Mouse (Mus musculus): ENCODE measurements around the gene Ptprg. TPM values are rescaled to one million over a fixed set of nuclear protein-coding genes. Genes with fewer than 3 reads are reported as not detected.
A peak's percentile ranks its signal among the peaks of the same experiment; 100 is the strongest.

Gene Ptprg
- polyA plus RNA-seq, 1 experiment from 2014 or later, result 26.5 TPM

DNA sequence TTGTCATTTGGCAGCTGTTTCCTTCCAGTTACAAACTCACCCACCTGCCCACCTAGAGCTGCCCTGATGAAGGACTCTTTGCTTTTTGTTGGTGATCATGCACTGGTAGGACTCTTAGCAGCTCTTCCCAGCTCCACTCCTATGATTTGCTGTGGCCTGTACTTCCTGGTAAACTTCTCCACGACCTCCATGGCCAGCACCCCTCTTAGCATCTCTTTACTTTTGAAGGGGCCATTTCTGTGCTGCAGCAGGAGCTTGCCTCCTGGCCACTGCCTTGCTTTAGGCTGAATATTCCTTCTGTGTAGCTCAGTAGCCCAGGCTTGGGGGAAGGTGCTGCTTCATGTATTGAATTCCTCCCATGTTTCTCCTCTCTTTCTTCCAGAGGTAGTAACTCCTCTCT, 517.0 kb downstream of the Ptprg start:
- Histone ChIP-seq H3K27me3 (ENCODE audit: control insufficient read depth, insufficient read depth, low read depth, low read length) (no peaks in the 10 kb centered on the region), H3K27ac (ENCODE audit: low read length) (no peak overlapping the region), H3K9ac (ENCODE audit: low read length) (no peak overlapping the region), H3K4me2 (ENCODE audit: low read depth, low read length) (no peak overlapping the region), H3K4me3 (ENCODE audit: low read length) (no peak overlapping the region), H3K4me1 (replicated peaks; ENCODE audit: control insufficient read depth, insufficient read depth, low read length) (no peaks in the 10 kb centered on the region), H3K9me3 (ENCODE audit: control insufficient read depth, low read length) (no peaks in the 10 kb centered on the region), H3K36me3 (ENCODE audit: control insufficient read depth, insufficient read depth, low read length) (no peaks in the 10 kb centered on the region)
- WGBS, result 57% methylated on average over 1 of the region's 1 CpGs
- no peak for ATAC-seq (ENCODE audit: low read depth)

DNA sequence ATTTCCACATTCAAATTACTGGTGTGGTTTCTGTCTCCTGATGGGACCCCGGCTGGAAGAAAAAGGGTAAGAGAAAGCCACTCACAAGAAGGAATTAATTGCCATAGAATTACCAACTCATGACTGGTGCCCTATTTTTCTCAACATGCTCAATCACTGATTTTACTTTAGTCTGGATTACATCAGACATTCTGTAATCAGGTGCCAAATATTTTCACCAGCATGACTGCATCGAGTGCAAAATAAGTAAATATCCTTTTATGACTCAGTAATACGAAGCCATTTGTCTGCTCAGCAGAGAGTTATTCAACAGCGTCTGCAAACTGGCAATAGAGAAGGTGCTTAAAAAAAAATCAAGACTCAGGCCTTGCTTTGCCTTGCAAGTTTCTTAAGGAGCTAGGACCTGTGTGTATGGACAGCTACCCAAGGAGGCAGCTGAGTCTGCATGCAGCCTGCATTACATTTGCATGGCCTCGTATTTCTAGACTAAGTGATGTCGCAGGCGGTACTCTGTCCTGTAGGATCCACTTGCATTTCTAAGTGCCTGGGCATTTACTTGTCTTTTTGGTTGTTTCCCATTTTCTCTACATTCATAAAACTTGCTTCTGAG, 517.6 kb downstream of the Ptprg start:
- Histone ChIP-seq H3K9ac (ENCODE audit: low read length) (no peak overlapping the region), H3K4me1 (replicated peaks; ENCODE audit: control insufficient read depth, insufficient read depth, low read length) (no peaks in the 10 kb centered on the region), H3K4me3 (ENCODE audit: low read length) (no peak overlapping the region), H3K9me3 (ENCODE audit: control insufficient read depth, low read length) (no peaks in the 10 kb centered on the region), H3K36me3 (ENCODE audit: control insufficient read depth, insufficient read depth, low read length) (no peaks in the 10 kb centered on the region), H3K4me2 (ENCODE audit: low read depth, low read length) (no peak overlapping the region), H3K27me3 (ENCODE audit: control insufficient read depth, insufficient read depth, low read depth, low read length) (no peaks in the 10 kb centered on the region), H3K27ac (ENCODE audit: low read length) (no peak overlapping the region)
- no peak for ATAC-seq (ENCODE audit: low read depth)
- 65% methylated on average over 7 of the region's 7 CpGs for WGBS

DNA sequence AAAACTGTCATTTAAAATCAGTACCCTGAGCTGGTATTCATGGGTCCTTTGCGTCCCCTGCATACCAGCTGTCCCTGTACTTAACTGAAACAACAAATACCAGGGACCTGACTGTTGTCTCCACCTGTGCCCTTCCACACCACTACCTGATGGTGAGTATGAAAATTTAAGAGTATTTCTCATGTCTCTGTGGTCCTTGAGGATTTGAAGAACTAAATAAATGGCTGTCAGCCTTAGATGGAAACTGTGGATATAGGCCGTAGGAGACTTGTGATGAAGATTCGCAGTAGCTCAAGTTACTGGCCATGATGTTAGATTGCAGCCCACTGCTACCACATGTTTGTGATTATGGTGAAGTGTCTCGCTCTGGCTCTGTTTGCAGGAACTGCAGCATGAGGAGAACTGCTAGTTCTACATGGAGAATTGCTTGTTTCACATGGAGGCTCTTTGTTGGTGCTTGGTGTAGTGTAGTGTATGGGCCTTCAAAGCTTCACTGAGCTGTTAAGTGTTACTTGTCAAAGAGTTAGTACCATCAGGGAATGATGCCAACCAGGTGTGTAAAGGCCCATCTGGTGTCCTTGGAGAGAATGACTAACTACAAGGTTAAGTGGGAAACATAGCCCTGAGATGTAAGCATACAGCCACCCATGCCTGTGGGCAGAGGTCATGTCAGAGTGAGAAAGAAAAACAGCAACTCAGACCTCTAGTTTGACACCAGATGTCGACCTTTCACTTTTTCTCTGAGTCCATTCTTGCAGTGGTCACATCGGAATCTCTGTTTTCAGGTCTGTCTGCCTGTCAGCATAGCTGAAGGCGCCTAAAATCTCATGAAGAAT, 518.9 kb downstream of the Ptprg start:
- H3K4me3 ChIP-seq (ENCODE audit: low read length), result no peak overlapping the region
- H3K9ac ChIP-seq (ENCODE audit: low read length), result no peak overlapping the region
- no peak overlapping the region for H3K27ac ChIP-seq (ENCODE audit: low read length)
- H3K4me1 ChIP-seq (replicated peaks; ENCODE audit: control insufficient read depth, insufficient read depth, low read length), result 0 out of 2 replicates have a peak, but pooled peaks cover 3% of the 10 kb centered on the region
- ATAC-seq (ENCODE audit: low read depth), result no peak
- no peaks in the 10 kb centered on the region for H3K36me3 ChIP-seq (ENCODE audit: control insufficient read depth, insufficient read depth, low read length)
- H3K27me3 ChIP-seq (ENCODE audit: control insufficient read depth, insufficient read depth, low read depth, low read length), result no peaks in the 10 kb centered on the region
- no peaks in the 10 kb centered on the region for H3K9me3 ChIP-seq (ENCODE audit: control insufficient read depth, low read length)
- WGBS, result 71% methylated on average over 7 of the region's 7 CpGs
- no peak overlapping the region for H3K4me2 ChIP-seq (ENCODE audit: low read depth, low read length)

DNA sequence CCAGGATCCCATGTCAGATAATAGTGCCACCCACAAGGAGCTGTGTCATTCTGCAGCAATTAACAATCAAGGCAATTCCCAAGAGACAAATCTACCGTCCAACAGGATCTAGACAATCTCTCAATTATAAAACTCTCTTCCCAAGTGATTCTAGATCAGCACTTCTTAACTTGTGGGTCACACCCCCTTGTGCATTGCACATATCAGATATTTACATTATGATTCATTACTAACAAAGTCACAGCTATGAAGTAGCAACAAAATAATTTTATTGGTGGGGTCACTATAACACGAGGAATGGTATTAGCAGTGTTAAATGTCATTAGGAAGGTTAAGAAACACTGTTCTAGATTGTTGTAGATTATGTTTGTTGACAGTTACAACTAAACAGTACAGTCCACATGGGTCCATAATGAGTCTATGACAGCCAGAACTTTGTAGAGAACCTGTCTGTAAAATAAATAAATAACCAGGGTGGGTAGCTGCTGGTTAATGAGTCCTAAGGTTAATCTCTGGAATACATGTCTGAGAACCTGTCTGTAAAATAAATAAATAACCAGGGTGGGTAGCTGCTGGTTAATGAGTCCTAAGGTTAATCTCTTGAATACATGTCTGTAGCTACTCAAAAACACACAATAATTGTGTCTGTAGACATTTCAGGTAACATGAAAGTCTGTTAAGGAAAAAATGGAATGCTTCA, 520.2 kb downstream of the Ptprg start:
- no peak overlapping the region for H3K9ac ChIP-seq (ENCODE audit: low read length)
- H3K27ac ChIP-seq (ENCODE audit: low read length), result no peak overlapping the region
- no peaks in the 10 kb centered on the region for H3K9me3 ChIP-seq (ENCODE audit: control insufficient read depth, low read length)
- H3K36me3 ChIP-seq (ENCODE audit: control insufficient read depth, insufficient read depth, low read length), result no peaks in the 10 kb centered on the region
- no peak for ATAC-seq (ENCODE audit: low read depth)
- no peak overlapping the region for H3K4me2 ChIP-seq (ENCODE audit: low read depth, low read length)
- WGBS, result 61% methylated on average over 2 of the region's 2 CpGs
- no peak overlapping the region for H3K4me3 ChIP-seq (ENCODE audit: low read length)
- H3K4me1 ChIP-seq (replicated peaks; ENCODE audit: control insufficient read depth, insufficient read depth, low read length), result 0 out of 2 replicates have a peak, but pooled peaks cover 3% of the 10 kb centered on the region
- no peaks in the 10 kb centered on the region for H3K27me3 ChIP-seq (ENCODE audit: control insufficient read depth, insufficient read depth, low read depth, low read length)

DNA sequence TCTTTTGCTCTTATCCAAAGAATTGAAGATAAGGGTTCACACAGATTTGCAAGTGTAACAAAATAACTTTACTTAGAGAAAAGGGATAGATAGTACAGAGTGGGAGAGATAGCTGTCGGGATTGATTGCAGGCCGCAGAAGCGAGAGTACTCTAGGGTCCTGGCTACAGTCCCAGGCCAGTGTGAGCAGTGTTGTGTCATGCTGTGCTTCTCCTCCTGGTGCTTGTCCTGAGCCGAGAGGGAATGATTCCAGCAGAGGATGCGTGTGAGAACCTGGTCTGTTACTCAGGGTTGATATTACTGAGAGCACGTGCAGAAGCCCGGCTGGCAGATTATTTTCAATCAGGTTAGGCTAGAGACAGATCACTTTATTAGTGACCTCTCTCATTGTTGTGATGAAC, 523.9 kb downstream of the Ptprg start:
- no peak overlapping the region for H3K27ac ChIP-seq (ENCODE audit: low read length)
- 47% methylated on average over 7 of the region's 7 CpGs for WGBS
- peaks cover 6% of the 10 kb centered on the region; the same call in 1 of the 2 replicates for H3K4me1 ChIP-seq (replicated peaks; ENCODE audit: control insufficient read depth, insufficient read depth, low read length)
- no peaks in the 10 kb centered on the region for H3K9me3 ChIP-seq (ENCODE audit: control insufficient read depth, low read length)
- peak; percentile 64 for ATAC-seq (ENCODE audit: low read depth)
- no peaks in the 10 kb centered on the region for H3K36me3 ChIP-seq (ENCODE audit: control insufficient read depth, insufficient read depth, low read length)
- H3K4me3 ChIP-seq (ENCODE audit: low read length), result no peak overlapping the region
- H3K27me3 ChIP-seq (ENCODE audit: control insufficient read depth, insufficient read depth, low read depth, low read length), result no peaks in the 10 kb centered on the region
- no peak overlapping the region for H3K9ac ChIP-seq (ENCODE audit: low read length)
- no peak overlapping the region for H3K4me2 ChIP-seq (ENCODE audit: low read depth, low read length)

DNA sequence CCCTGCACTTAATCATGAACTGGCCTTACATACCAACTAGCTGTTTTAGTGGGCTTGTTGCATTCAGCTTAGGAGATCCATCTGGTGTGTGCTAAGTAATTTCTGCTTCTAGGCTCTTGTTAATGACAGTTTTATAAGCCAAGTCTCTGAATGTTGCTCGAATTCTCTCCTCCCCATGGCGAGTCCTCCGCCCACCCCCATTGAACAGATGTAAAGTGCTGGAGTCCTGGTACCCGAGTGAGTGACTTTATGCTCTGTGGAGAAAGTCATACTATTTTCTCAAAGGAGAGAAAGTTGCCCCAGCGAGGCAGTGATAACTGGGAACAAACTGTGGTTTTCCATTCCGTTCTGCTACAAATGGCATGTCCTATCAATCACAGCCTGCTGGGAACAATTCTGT, 525.9 kb downstream of the Ptprg start:
- no peak for ATAC-seq (ENCODE audit: low read depth)
- Histone ChIP-seq H3K4me1 (replicated peaks; ENCODE audit: control insufficient read depth, insufficient read depth, low read length) (peaks cover 6% of the 10 kb centered on the region; the same call in 1 of the 2 replicates), H3K36me3 (ENCODE audit: control insufficient read depth, insufficient read depth, low read length) (no peaks in the 10 kb centered on the region), H3K9ac (ENCODE audit: low read length) (no peak overlapping the region), H3K4me3 (ENCODE audit: low read length) (no peak overlapping the region), H3K27me3 (ENCODE audit: control insufficient read depth, insufficient read depth, low read depth, low read length) (no peaks in the 10 kb centered on the region), H3K27ac (ENCODE audit: low read length) (no peak overlapping the region), H3K9me3 (ENCODE audit: control insufficient read depth, low read length) (no peaks in the 10 kb centered on the region), H3K4me2 (ENCODE audit: low read depth, low read length) (no peak overlapping the region)
- WGBS, result 57% methylated on average over 6 of the region's 6 CpGs

DNA sequence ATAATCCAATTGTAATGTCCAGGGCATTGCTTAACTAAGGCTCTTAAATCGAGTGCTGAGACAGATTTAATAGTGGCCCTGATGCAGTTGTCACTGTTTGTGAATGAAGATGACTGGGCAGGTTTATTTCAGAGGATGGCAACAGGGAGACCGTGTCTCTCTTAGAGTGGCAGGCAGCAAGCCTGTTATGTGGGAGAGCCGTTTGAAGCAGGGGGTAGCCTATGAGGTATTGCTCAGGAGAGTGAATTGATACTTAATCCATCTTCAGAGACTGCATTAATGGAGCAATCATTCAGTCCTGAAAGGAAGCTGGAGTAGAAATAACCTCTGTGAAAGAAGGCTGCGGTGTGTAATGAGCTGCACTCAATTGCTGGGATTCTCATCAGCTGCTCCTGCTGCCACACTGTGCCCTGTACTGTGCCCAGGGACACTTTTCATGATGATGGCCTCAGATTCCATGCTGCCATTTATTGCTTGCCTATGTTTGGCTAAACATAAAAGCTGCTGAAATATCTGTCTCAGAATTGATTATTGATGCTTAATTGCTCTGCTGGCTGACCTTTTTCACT, 526.6 kb downstream of the Ptprg start:
- no peak for ATAC-seq (ENCODE audit: low read depth)
- Histone ChIP-seq H3K9me3 (ENCODE audit: control insufficient read depth, low read length) (no peaks in the 10 kb centered on the region), H3K4me3 (ENCODE audit: low read length) (no peak overlapping the region), H3K9ac (ENCODE audit: low read length) (no peak overlapping the region), H3K27ac (ENCODE audit: low read length) (no peak overlapping the region), H3K27me3 (ENCODE audit: control insufficient read depth, insufficient read depth, low read depth, low read length) (no peaks in the 10 kb centered on the region), H3K4me2 (ENCODE audit: low read depth, low read length) (no peak overlapping the region), H3K4me1 (replicated peaks; ENCODE audit: control insufficient read depth, insufficient read depth, low read length) (peaks cover 6% of the 10 kb centered on the region; the same call in 1 of the 2 replicates), H3K36me3 (ENCODE audit: control insufficient read depth, insufficient read depth, low read length) (no peaks in the 10 kb centered on the region)
- WGBS, result 52% methylated on average over 4 of the region's 4 CpGs

DNA sequence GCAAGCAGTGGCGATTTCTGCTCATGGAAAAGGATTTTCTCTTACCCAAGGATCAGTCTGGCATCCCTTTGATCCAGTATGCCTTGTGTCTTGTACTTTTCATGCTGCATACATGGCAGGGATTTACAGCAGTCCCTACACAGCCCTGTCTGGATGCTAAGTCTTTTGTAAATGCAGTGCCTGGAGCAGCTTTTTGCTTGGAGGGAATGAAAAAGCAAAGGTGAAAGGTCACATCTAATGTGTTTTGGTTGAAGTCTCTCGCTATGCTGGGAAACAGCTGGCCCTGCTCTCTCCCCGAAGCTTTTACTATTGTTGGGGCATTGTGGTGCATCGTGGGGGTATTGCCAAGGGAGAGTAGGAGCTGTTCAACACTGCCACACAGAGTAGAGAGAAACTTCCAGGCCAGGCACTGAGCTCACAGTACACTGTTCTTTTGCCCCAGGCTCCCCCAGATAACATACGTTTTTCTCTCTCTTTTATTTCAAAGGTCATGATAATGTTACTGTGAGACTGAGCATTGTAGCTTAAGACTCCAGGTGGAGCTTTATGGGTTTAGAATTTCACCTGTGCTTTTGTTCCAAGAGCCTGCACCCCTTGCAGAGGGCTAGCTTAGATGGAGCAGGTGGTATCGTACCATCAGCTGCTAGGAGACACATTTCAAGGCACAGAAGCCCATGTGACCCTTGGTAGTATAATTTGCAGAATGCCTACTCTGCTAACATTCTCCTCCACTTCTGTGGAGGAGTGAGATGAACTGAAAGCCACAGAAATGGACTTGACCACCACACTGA, 529.0 kb downstream of the Ptprg start:
- H3K36me3 ChIP-seq (ENCODE audit: control insufficient read depth, insufficient read depth, low read length), result no peaks in the 10 kb centered on the region
- no peak overlapping the region for H3K4me2 ChIP-seq (ENCODE audit: low read depth, low read length)
- no peak overlapping the region for H3K9ac ChIP-seq (ENCODE audit: low read length)
- H3K9me3 ChIP-seq (ENCODE audit: control insufficient read depth, low read length), result no peaks in the 10 kb centered on the region
- WGBS, result 54% methylated on average over 6 of the region's 6 CpGs
- H3K4me1 ChIP-seq (replicated peaks; ENCODE audit: control insufficient read depth, insufficient read depth, low read length), result peaks cover 15% of the 10 kb centered on the region
- H3K27me3 ChIP-seq (ENCODE audit: control insufficient read depth, insufficient read depth, low read depth, low read length), result no peaks in the 10 kb centered on the region
- H3K4me3 ChIP-seq (ENCODE audit: low read length), result no peak overlapping the region
- peak; percentile 59 for ATAC-seq (ENCODE audit: low read depth)
- no peak overlapping the region for H3K27ac ChIP-seq (ENCODE audit: low read length)
